Mouse (Mus musculus) neural tube, embryonic 13.5 days (tissue): ENCODE measurements around the gene Wdfy3. TPM values are rescaled to one million over a fixed set of nuclear protein-coding genes. Genes with fewer than 3 reads are reported as not detected.
A peak's percentile ranks its signal among the peaks of the same experiment; 100 is the strongest.

Source experiments
- ATAC-seq: fragments of 200-750 bp; cut with Nextera tagmentation; 2 replicates; pipeline ENCODE4 v1.8.0; 2017; ENCODE audit warnings: low read depth, mild to moderate bottlenecking, moderate TSS enrichment, moderate library complexity
- H3K27ac ChIP-seq: fragments of 300-500 bp; sonication (generic); replicated peaks from 2 replicates; pipeline ENCODE4 v1.5.1; 2015; ENCODE audit warnings: moderate library complexity, mild to moderate bottlenecking, inconsistent platforms
- H3K27me3 ChIP-seq: fragments of 300-500 bp; sonication (generic); 2 replicates; pipeline ENCODE4 v1.6.1; 2015; ENCODE audit warnings: mild to moderate bottlenecking, inconsistent platforms
- H3K36me3 ChIP-seq: fragments of 300-500 bp; sonication (generic); 2 replicates; pipeline ENCODE4 v1.6.1; 2015; ENCODE audit warnings: mild to moderate bottlenecking, inconsistent platforms
- H3K4me1 ChIP-seq: fragments of 300-500 bp; sonication (generic); replicated peaks from 2 replicates; pipeline ENCODE4 v1.6.1; 2015; ENCODE audit warnings: inconsistent platforms
- H3K4me2 ChIP-seq: fragments of 300-500 bp; sonication (generic); 2 replicates; pipeline ENCODE4 v1.6.1; 2015; ENCODE audit warnings: inconsistent platforms, mild to moderate bottlenecking, moderate library complexity
- H3K4me3 ChIP-seq: fragments of 300-500 bp; sonication (generic); 2 replicates; pipeline ENCODE4 v1.5.1; 2015; ENCODE audit warnings: mild to moderate bottlenecking, inconsistent platforms
- H3K9ac ChIP-seq: fragments of 300-500 bp; sonication (generic); 2 replicates; pipeline ENCODE4 v1.6.1; 2015; ENCODE audit warnings: moderate library complexity, mild to moderate bottlenecking, inconsistent platforms
- H3K9me3 ChIP-seq: fragments of 300-500 bp; sonication (generic); 2 replicates; pipeline ENCODE4 v1.6.1; 2016; ENCODE audit warnings: inconsistent platforms
- WGBS: fragments of 180-500 bp; shearing (Covaris S2); methylation state at CpG from one replicate; pipeline ENCODE4 v1.1.7; 2015; 5-methylcytosine and 5-hydroxymethylcytosine counted together
- polyA plus RNA-seq: library from polyadenylated mRNA; unstranded; fragments of >200 nt; fragmentation: Nextera tagmentation; extraction: Ambion mirVana; gene quantifications from 2 replicates; pipeline ENCODE4 v1.2.1, GENCODE M21; 2015

Gene Wdfy3
- polyA plus RNA-seq, 1 experiment from 2014 or later: 27.0 TPM

DNA sequence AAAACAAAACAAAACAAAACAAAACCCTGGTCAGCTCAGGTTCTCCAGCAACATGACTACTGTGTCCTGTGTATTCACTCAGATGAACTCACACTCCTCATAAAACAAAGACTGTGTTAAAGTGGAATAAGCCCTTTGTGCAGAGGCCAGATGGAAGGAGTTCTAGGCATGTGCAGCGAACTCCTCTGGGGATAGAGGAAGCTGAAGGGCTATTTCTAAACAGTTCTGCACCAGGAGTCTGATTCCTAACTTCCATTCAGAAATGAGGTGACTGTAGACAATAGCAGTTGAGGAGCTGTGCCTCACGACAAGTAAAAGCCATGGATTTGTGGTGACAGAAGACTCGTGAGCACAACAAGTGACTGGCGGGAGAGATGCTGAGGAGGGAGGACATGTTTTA is 2.3 kb upstream of the Wdfy3 start:
- Histone ChIP-seq H3K36me3 (no peaks in the 10 kb centered on the region), H3K9ac (peak overlapping the region; percentile 57), H3K27me3 (no peaks in the 10 kb centered on the region), H3K4me2 (peak overlapping the region; percentile 77), H3K4me3 (peak overlapping the region; percentile 89), H3K27ac (peak overlapping the region; percentile 98), H3K4me1 (peaks cover 45% of the 10 kb centered on the region), H3K9me3 (no peaks in the 10 kb centered on the region)
- ATAC-seq: no peak
- WGBS: 29% methylated on average over 4 of the region's 4 CpGs

DNA sequence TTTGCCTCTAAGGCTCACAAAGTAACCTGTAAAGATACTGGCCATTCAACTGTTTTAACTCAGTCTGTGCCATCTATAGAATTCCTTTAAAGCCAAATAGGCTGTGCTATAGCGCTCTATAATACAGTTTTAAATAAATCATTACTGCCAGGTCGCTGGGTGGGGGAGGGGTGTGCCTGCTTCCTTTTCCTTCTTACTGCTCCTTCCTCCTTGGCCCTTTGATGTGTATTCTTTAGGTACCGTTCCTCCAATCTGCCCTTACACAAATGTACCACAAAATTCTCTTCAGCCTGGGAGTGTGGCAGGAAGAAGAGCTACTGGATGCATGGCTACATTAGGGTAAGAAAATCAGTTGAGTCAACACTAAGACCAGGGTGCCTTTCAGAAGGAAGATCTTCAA is 1.5 kb upstream of the Wdfy3 start:
- Histone ChIP-seq H3K36me3 (no peaks in the 10 kb centered on the region), H3K4me3 (peak overlapping the region; percentile 89), H3K9ac (peak overlapping the region; percentile 99), H3K4me2 (peak overlapping the region; percentile 77), H3K4me1 (peaks cover 53% of the 10 kb centered on the region), H3K27me3 (no peaks in the 10 kb centered on the region), H3K9me3 (no peaks in the 10 kb centered on the region), H3K27ac (peak overlapping the region; percentile 98)
- ATAC-seq: no peak
- WGBS: 22% methylated on average over 3 of the region's 3 CpGs

DNA sequence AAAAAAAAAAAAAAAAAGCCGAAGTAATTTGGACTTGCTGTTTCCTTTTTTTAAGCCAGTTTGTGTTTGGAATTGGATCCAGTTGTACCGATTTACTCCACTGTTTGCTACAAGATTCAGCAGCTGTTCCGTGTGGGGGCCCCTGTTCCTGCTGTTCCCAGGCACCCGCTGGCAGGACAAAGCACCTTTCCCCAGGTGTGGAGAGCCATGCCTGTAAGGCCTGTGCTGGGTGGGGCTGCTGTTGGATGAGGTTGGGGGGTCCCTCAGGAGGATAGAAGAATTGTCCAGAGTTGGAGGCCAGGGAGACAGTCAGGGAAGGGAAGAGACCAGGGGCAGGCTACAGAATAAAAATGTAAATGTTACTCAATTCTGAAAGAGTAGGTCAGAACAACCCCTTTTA is 1.1 kb upstream of the Wdfy3 start:
- no peaks in the 10 kb centered on the region for H3K36me3 ChIP-seq
- H3K4me3 ChIP-seq: peak overlapping the region; percentile 89
- H3K4me2 ChIP-seq: peak overlapping the region; percentile 77
- H3K9ac ChIP-seq: peak overlapping the region; percentile 99
- no peaks in the 10 kb centered on the region for H3K27me3 ChIP-seq
- 32% methylated on average over 4 of the region's 4 CpGs for WGBS
- ATAC-seq: no peak
- H3K4me1 ChIP-seq: peaks cover 56% of the 10 kb centered on the region
- H3K27ac ChIP-seq: peak overlapping the region; percentile 98
- H3K9me3 ChIP-seq: no peaks in the 10 kb centered on the region

DNA sequence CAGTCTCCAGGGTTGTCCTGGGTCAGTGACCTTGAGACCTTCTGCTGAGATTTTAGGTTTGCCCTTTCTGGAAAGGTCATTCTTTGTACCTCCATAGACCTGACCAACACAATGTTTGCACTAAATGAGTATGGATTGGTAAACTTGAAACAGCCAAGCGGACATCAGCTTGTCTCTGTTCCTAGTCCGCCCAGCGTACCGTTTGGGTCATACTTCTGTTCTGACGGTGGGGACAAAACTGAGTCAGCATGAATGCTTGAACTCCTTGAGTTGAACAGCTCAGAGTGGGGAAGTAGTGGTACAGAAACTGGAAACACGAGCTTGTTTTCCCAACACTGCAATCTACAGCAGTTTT is 670 bp upstream of the Wdfy3 start:
- Histone ChIP-seq H3K27ac (peak overlapping the region; percentile 98), H3K9ac (peak overlapping the region; percentile 99), H3K4me1 (peaks cover 56% of the 10 kb centered on the region), H3K4me3 (peak overlapping the region; percentile 89), H3K27me3 (no peaks in the 10 kb centered on the region), H3K36me3 (no peaks in the 10 kb centered on the region), H3K9me3 (no peaks in the 10 kb centered on the region), H3K4me2 (peak overlapping the region; percentile 77)
- peak; percentile 5; the same call in 1 of the 2 replicates for ATAC-seq
- WGBS: 10% methylated on average over 6 of the region's 6 CpGs

DNA sequence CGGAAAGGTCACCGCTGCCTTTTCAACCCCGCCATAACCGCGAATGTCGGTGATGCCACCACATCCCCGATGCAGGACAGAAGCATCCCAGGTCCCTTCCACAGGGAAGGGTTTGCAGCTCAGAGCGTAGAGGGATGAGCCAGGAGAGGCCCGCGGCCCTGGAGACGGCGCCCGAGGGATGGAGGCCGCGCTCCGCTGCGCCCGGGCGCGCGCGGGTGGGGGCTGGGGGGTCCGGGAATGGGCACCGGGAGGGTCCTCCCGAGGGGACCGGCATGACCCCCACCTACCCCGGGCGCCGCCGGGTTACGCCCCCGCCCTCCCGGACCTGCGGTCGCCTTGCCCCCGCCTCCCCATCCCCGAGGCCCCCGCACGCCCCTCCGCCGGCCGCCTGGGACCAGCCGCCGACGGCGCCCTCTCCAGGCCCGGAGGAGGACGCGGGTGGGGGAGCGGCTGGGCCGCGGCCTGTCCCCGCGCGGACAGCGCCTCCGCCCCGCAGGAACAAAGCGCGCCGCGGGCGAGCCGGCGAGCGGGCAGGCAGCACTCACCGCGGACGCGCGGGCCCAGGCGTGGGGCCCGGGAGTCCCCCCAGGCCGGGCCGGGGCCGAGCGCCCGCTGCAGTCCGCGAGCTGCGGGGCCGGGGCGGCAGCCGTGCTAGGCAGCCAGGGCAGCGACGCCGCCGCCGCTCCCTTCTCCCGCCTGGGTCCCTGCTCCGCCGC is 512 bp downstream of the Wdfy3 start:
- H3K27ac ChIP-seq: peak overlapping the region; percentile 98
- peak overlapping the region; percentile 77 for H3K4me2 ChIP-seq
- peak; percentile 80 for ATAC-seq
- under 1% methylated on average over 75 of the region's 92 CpGs for WGBS
- peaks cover 60% of the 10 kb centered on the region for H3K4me1 ChIP-seq
- peak overlapping the region; percentile 99 for H3K9ac ChIP-seq
- peak overlapping the region; percentile 89 for H3K4me3 ChIP-seq
- no peaks in the 10 kb centered on the region for H3K9me3 ChIP-seq
- H3K36me3 ChIP-seq: no peaks in the 10 kb centered on the region
- no peaks in the 10 kb centered on the region for H3K27me3 ChIP-seq

DNA sequence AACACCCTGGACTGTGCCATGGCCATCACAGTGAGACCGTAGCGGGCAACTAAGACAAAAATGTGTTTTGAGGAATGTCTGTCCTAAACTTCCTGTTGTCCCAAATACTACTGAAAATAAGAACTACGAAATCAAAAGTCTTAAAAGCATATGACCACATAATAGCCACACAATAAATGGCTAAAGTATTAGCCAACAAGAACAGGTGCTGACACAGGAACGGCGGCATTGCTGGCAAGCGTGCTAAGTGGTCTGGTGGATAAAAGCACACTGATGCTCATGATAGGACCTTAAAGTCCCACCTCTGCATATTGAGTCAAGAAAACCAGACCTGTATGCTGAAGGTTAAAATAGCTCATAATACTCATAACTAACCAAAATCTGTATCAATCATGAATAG is 3.3 kb downstream of the Wdfy3 start:
- Histone ChIP-seq H3K27me3 (no peaks in the 10 kb centered on the region), H3K27ac (no peak overlapping the region), H3K4me3 (no peak overlapping the region), H3K9ac (no peak overlapping the region), H3K9me3 (no peaks in the 10 kb centered on the region), H3K4me1 (peaks cover 67% of the 10 kb centered on the region), H3K36me3 (no peaks in the 10 kb centered on the region), H3K4me2 (0 out of 2 replicates have a peak overlapping the region, but pooled peaks have one; percentile 77)
- 96% methylated on average over 6 of the region's 6 CpGs for WGBS
- no peak for ATAC-seq

DNA sequence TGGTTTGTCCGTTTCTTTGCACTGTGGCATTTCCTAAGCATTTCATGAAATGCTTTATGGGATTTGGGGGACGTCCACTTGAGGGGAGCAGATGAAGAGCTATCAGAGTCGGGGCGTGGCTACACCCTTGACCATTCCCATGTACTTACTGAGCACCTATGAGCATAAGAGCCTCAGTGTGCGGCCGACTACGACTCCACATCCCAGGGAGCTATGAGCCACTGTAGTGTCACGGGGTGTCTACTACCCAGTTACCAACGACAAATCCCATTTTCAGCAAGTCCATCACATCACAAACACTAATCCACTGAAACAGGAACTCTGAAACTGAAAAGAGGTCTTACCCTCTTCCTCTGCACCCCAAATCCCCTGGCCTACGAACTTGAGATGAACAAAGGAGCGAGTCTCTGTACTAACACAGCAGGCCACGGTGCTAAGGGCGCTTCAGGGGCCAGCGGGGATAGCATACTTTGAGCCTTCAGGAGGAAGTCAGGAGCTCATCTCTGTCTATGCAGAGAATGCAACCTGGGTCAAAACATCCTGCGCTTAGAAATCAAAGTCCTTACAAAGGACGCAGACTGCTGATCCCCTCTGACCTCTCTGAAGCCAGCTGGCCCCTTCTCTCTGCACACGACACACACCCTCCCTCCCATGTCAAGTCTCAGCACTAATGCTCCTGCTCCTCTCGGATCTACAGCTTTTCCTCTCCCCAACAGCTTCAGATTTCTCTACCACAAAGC is 6.5 kb downstream of the Wdfy3 start:
- no peak overlapping the region for H3K4me2 ChIP-seq
- 0 out of 2 replicates have a peak overlapping the region, but pooled peaks have one; percentile 42 for H3K27ac ChIP-seq
- no peaks in the 10 kb centered on the region for H3K9me3 ChIP-seq
- no peak overlapping the region for H3K9ac ChIP-seq
- 0 out of 2 replicates have a peak, but pooled peaks cover 3% of the 10 kb centered on the region for H3K36me3 ChIP-seq
- 57% methylated on average over 18 of the region's 18 CpGs for WGBS
- ATAC-seq: no peak
- no peak overlapping the region for H3K4me3 ChIP-seq
- no peaks in the 10 kb centered on the region for H3K27me3 ChIP-seq
- H3K4me1 ChIP-seq: peaks cover 56% of the 10 kb centered on the region

DNA sequence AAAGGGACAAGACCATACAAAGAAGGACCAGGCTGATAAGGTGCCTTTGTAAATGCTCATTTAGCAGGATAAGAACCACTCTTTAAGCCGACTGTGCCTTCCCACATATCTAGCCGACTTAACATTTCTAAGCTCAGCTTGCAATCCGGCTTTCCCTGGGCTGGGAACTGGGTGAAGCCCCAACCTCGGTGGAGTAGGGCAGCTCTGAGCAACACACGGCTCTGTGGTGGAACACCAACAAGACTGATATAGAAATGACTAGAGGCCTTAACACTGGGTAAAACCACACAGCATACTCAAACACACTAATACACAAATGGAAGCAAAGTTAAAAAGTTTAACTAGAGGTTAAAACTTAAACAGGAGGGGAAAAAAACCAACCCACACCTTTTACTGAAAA is 7.9 kb downstream of the Wdfy3 start:
- no peaks in the 10 kb centered on the region for H3K9me3 ChIP-seq
- no peak overlapping the region for H3K4me2 ChIP-seq
- H3K27ac ChIP-seq: no peak overlapping the region
- no peak for ATAC-seq
- H3K9ac ChIP-seq: no peak overlapping the region
- 0 out of 2 replicates have a peak, but pooled peaks cover 3% of the 10 kb centered on the region for H3K36me3 ChIP-seq
- no peaks in the 10 kb centered on the region for H3K27me3 ChIP-seq
- H3K4me1 ChIP-seq: peaks cover 50% of the 10 kb centered on the region
- no peak overlapping the region for H3K4me3 ChIP-seq
- 75% methylated on average over 5 of the region's 5 CpGs for WGBS

DNA sequence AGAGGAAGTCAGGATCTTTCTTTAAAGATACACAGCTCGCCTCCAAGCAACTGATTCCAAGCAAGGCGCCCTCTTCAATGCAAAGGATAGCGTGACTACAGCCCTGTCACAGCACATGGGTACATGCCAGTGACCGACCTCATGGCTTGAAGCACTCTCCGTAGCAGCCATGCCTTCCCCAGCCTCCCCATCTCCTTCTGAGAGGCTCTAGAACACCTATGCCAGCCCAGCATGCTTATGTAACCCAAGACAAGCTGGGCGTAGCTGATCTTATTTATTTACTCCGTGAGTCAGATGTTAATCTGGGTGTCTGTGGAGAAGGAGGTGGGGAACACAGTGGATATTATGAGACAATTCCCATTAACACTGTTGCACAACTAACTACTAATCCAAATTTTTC is 13.8 kb downstream of the Wdfy3 start:
- H3K4me1 ChIP-seq: peaks cover 43% of the 10 kb centered on the region
- H3K27ac ChIP-seq: no peak overlapping the region
- no peak overlapping the region for H3K4me2 ChIP-seq
- H3K9ac ChIP-seq: no peak overlapping the region
- no peaks in the 10 kb centered on the region for H3K27me3 ChIP-seq
- H3K4me3 ChIP-seq: no peak overlapping the region
- H3K9me3 ChIP-seq: no peaks in the 10 kb centered on the region
- WGBS: 69% methylated on average over 7 of the region's 7 CpGs
- ATAC-seq: 0 out of 2 replicates have a peak, but pooled peaks have one; percentile 40
- H3K36me3 ChIP-seq: 0 out of 2 replicates have a peak, but pooled peaks cover 3% of the 10 kb centered on the region

DNA sequence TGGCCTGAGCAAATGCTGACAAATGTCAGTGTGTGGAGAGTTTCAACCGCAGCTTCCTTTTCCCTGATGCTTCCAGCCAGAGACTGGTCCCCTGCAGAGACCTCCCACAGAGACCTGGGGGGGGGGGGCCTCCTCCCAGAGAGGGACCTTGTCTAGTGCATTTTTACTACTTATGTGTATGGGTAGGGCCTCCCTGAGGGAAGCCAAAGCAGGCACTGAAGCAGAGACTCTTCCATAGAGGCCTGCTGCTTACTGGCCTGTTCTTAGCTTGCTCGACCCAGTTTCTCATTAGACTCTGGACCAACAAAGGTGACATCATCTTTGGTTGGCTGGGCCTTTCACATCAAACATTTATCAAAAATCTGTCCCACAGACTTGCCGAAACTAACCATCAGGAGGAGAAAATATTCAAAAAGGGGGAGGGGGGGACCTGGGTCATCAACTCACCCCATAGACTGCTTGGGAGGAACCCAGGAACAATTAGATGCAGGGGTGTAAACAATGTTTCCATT is 14.5 kb downstream of the Wdfy3 start:
- no peak for ATAC-seq
- Histone ChIP-seq H3K9ac (peak overlapping the region; percentile 22; the same call in 1 of the 2 replicates), H3K9me3 (no peaks in the 10 kb centered on the region), H3K36me3 (0 out of 2 replicates have a peak, but pooled peaks cover 3% of the 10 kb centered on the region), H3K27ac (no peak overlapping the region), H3K4me1 (peaks cover 43% of the 10 kb centered on the region), H3K27me3 (no peaks in the 10 kb centered on the region), H3K4me3 (no peak overlapping the region), H3K4me2 (no peak overlapping the region)
- WGBS: 38% methylated on average over 3 of the region's 3 CpGs

DNA sequence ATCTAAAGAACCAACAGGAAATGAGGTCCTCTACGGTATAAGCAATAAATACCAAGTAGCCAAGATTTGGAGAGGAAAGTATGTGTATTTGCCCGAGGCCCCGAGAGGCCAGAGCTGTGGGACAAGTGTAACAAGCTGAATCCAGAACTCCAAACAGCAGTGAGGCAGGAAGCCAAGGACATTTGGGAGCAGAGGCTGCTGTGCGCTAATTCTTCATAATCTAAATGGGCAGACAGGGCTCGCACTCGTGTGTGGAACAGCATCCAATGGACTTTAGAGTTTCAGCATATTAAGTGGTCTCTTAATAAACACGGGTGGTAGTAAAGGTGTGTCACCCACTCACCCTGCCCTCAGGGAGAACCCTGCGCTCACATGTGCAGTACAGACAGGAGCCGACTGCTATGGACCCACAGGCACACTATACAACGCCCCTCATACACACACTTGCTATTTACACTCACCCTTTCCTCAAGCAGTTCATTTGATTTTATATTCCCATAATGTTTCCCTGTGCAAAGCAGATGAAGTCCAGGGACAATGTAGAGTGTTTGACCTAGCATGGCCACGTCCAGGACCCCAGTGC is 15.1 kb downstream of the Wdfy3 start:
- no peak for ATAC-seq
- H3K36me3 ChIP-seq: 0 out of 2 replicates have a peak, but pooled peaks cover 3% of the 10 kb centered on the region
- H3K4me2 ChIP-seq: no peak overlapping the region
- 71% methylated on average over 11 of the region's 11 CpGs for WGBS
- H3K9me3 ChIP-seq: no peaks in the 10 kb centered on the region
- H3K27ac ChIP-seq: no peak overlapping the region
- H3K4me3 ChIP-seq: no peak overlapping the region
- no peaks in the 10 kb centered on the region for H3K27me3 ChIP-seq
- peaks cover 43% of the 10 kb centered on the region for H3K4me1 ChIP-seq
- peak overlapping the region; percentile 22; the same call in 1 of the 2 replicates for H3K9ac ChIP-seq

DNA sequence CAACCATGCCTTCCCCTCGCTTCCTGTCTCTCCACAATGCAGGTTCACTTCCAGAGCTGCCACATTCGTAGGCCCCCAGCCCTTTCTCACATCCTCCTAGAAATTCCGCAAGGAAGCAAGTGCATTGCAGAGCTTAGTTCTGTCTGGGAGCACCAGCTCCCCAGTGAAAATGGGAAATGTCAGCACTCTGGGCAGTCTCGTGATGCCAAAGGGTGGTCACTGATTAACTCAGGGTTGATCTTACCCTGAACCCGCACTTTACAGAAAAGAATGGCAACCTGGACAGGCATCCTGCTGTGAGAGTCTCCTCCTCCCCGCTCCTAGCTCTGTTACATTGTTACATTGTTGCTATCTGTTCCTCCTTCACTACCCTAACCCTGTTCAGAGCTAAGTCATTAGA is 16.8 kb downstream of the Wdfy3 start:
- Histone ChIP-seq H3K27ac (no peak overlapping the region), H3K4me2 (no peak overlapping the region), H3K9me3 (no peaks in the 10 kb centered on the region), H3K4me3 (no peak overlapping the region), H3K9ac (no peak overlapping the region), H3K4me1 (peaks cover 49% of the 10 kb centered on the region), H3K27me3 (no peaks in the 10 kb centered on the region), H3K36me3 (no peaks in the 10 kb centered on the region)
- no peak for ATAC-seq
- WGBS: 61% methylated on average over 6 of the region's 6 CpGs
